Mouse (Mus musculus) neural tube, embryonic 14.5 days (tissue): ENCODE measurements around the gene Srpk3. TPM values are rescaled to one million over a fixed set of nuclear protein-coding genes. Genes with fewer than 3 reads are reported as not detected.

Experiments used
- ATAC-seq: fragments of 200-750 bp; cut with Nextera tagmentation; 2 replicates; pipeline ENCODE4 v1.8.0; 2017; ENCODE audit warnings: low read depth, mild to moderate bottlenecking, moderate TSS enrichment, moderate library complexity
- H3K27ac ChIP-seq: fragments of 300-500 bp; sonication (generic); 2 replicates; pipeline ENCODE4 v1.5.1; 2014; ENCODE audit warnings: low read depth, mild to moderate bottlenecking, control low read depth, low read length, moderate library complexity, mixed read lengths
- H3K27me3 ChIP-seq: fragments of 300-500 bp; sonication (generic); 2 replicates; pipeline ENCODE4 v1.6.1; 2014; ENCODE audit warnings: low read length; ENCODE audit not compliant: control insufficient read depth, insufficient read depth
- H3K36me3 ChIP-seq: fragments of 300-500 bp; sonication (generic); 2 replicates; pipeline ENCODE4 v1.6.1; 2014; ENCODE audit warnings: low read length, mixed read lengths; ENCODE audit not compliant: control insufficient read depth, insufficient read depth
- H3K4me1 ChIP-seq: fragments of 300-500 bp; sonication (generic); 2 replicates; pipeline ENCODE4 v1.6.1; 2014; ENCODE audit warnings: low read length; ENCODE audit not compliant: control insufficient read depth, insufficient read depth
- H3K4me2 ChIP-seq: fragments of 300-500 bp; sonication (generic); 2 replicates; pipeline ENCODE4 v1.6.1; 2014; ENCODE audit warnings: mild to moderate bottlenecking, low read depth, low read length, control low read depth
- H3K4me3 ChIP-seq: fragments of 300-500 bp; sonication (generic); 2 replicates; pipeline ENCODE4 v1.5.1; 2014; ENCODE audit warnings: low read depth, low read length, control low read depth, mixed read lengths
- H3K9ac ChIP-seq: fragments of 300-500 bp; sonication (generic); replicated peaks from 2 replicates; pipeline ENCODE4 v1.6.1; 2014; ENCODE audit warnings: low read depth, mild to moderate bottlenecking, control low read depth, low read length, mixed read lengths
- H3K9me3 ChIP-seq: fragments of 300-500 bp; sonication (generic); 2 replicates; pipeline ENCODE4 v1.6.1; 2016; ENCODE audit warnings: low read length; ENCODE audit not compliant: control insufficient read depth
- WGBS: fragments of 180-500 bp; shearing (Covaris S2); extraction: QIAGEN DNeasy Blood & Tissue Kit; methylation state at CpG from one replicate; pipeline ENCODE4 v1.1.7; 2014; 5-methylcytosine and 5-hydroxymethylcytosine counted together
- polyA plus RNA-seq: library from polyadenylated mRNA; unstranded; fragments of >200 nt; fragmentation: Nextera tagmentation; extraction: Ambion mirVana; gene quantifications from 2 replicates; pipeline ENCODE4 v1.2.1, GENCODE M21; 2014

The Srpk3 gene
- polyA plus RNA-seq, 1 experiment from 2014 or later, result 2.4 TPM

- 100% methylated on average over 1 of the region's 1 CpGs for WGBS
- no peak overlapping the region for H3K4me3 ChIP-seq
- no peak overlapping the region for H3K9ac ChIP-seq
Measured at GRCm38 (mm10) chrX:73788501-73788900, 14.3 kb downstream of the Srpk3 start.

GRCm38 (mm10) chrX:73793039-73793438, 18.8 kb downstream of the Srpk3 start:
- Histone ChIP-seq H3K36me3 (no peaks in the 10 kb centered on the region), H3K27ac (no peak overlapping the region), H3K9me3 (no peaks in the 10 kb centered on the region), H3K4me2 (no peak overlapping the region), H3K27me3 (no peaks in the 10 kb centered on the region), H3K9ac (no peak overlapping the region), H3K4me3 (no peak overlapping the region), H3K4me1 (no peaks in the 10 kb centered on the region)
- no peak for ATAC-seq

More at GRCm38 (mm10) chrX:73788501-73788900, 14.3 kb downstream of the Srpk3 start:
- Histone ChIP-seq H3K9me3 (no peaks in the 10 kb centered on the region), H3K27me3 (no peaks in the 10 kb centered on the region), H3K36me3 (no peaks in the 10 kb centered on the region), H3K27ac (no peak overlapping the region), H3K4me2 (peak overlapping the region; percentile 60), H3K4me1 (peaks cover 8% of the 10 kb centered on the region; the same call in 1 of the 2 replicates)
- ATAC-seq, result no peak

- 11% methylated on average over 1 of the region's 1 CpGs for WGBS
- Histone ChIP-seq H3K27me3 (no peaks in the 10 kb centered on the region), H3K9me3 (no peaks in the 10 kb centered on the region), H3K36me3 (no peaks in the 10 kb centered on the region), H3K9ac (no peak overlapping the region), H3K4me3 (no peak overlapping the region), H3K4me1 (no peaks in the 10 kb centered on the region), H3K27ac (no peak overlapping the region), H3K4me2 (no peak overlapping the region)
- no peak for ATAC-seq
Measured at GRCm38 (mm10) chrX:73793505-73793904, 19.3 kb downstream of the Srpk3 start.

GRCm38 (mm10) chrX:73797511-73797910, 23.3 kb downstream of the Srpk3 start:
- H3K36me3 ChIP-seq, result no peaks in the 10 kb centered on the region
- 96% methylated on average over 2 of the region's 2 CpGs for WGBS
- no peak overlapping the region for H3K27ac ChIP-seq
- no peak overlapping the region for H3K4me2 ChIP-seq
- no peak overlapping the region for H3K9ac ChIP-seq
- no peak overlapping the region for H3K4me3 ChIP-seq
- ATAC-seq, result no peak
- no peaks in the 10 kb centered on the region for H3K4me1 ChIP-seq
- H3K9me3 ChIP-seq, result no peaks in the 10 kb centered on the region
- H3K27me3 ChIP-seq, result no peaks in the 10 kb centered on the region

GRCm38 (mm10) chrX:73798502-73798901, 24.3 kb downstream of the Srpk3 start:
- Histone ChIP-seq H3K4me1 (no peaks in the 10 kb centered on the region), H3K9ac (no peak overlapping the region), H3K27ac (no peak overlapping the region), H3K27me3 (no peaks in the 10 kb centered on the region), H3K36me3 (no peaks in the 10 kb centered on the region), H3K4me2 (no peak overlapping the region), H3K9me3 (no peaks in the 10 kb centered on the region), H3K4me3 (no peak overlapping the region)
- no peak; the same call in 1 of the 2 replicates for ATAC-seq
- WGBS, result 35% methylated on average over 9 of the region's 9 CpGs

- H3K9ac ChIP-seq, result no peak overlapping the region
- H3K27me3 ChIP-seq, result no peaks in the 10 kb centered on the region
- no peaks in the 10 kb centered on the region for H3K9me3 ChIP-seq
- H3K36me3 ChIP-seq, result no peaks in the 10 kb centered on the region
- H3K4me3 ChIP-seq, result no peak overlapping the region
- ATAC-seq, result 0 out of 2 replicates have a peak, but pooled peaks have one; percentile 44
- WGBS, result 56% methylated on average over 1 of the region's 1 CpGs
- no peak overlapping the region for H3K27ac ChIP-seq
- no peaks in the 10 kb centered on the region for H3K4me1 ChIP-seq
- H3K4me2 ChIP-seq, result no peak overlapping the region
Measured at GRCm38 (mm10) chrX:73805814-73806213, 31.6 kb downstream of the Srpk3 start.

- H3K4me3 ChIP-seq, result peak overlapping the region; percentile 11
- no peaks in the 10 kb centered on the region for H3K4me1 ChIP-seq
- no peaks in the 10 kb centered on the region for H3K36me3 ChIP-seq
- WGBS, result 17% methylated on average over 11 of the region's 14 CpGs
- peak overlapping the region; percentile 27 for H3K4me2 ChIP-seq
- no peaks in the 10 kb centered on the region for H3K9me3 ChIP-seq
- ATAC-seq, result peak; percentile 93
- peak overlapping the region; percentile 58 for H3K27ac ChIP-seq
- H3K27me3 ChIP-seq, result no peaks in the 10 kb centered on the region
- peak overlapping the region; percentile 25; the same call in 1 of the 2 replicates for H3K9ac ChIP-seq
Measured at GRCm38 (mm10) chrX:73815072-73815471, 40.9 kb downstream of the Srpk3 start.

- WGBS, result 60% methylated on average over 3 of the region's 3 CpGs
Measured at GRCm38 (mm10) chrX:73816596-73817314, 42.5 kb downstream of the Srpk3 start.

GRCm38 (mm10) chrX:73823747-73824146, 49.5 kb downstream of the Srpk3 start:
- peak; percentile 28 for ATAC-seq
- H3K9ac ChIP-seq, result peak overlapping the region; percentile 81
- H3K27ac ChIP-seq, result no peak overlapping the region
- peak overlapping the region; percentile 55 for H3K4me3 ChIP-seq
- no peaks in the 10 kb centered on the region for H3K36me3 ChIP-seq
- peak overlapping the region; percentile 58 for H3K4me2 ChIP-seq
- 0 out of 2 replicates have a peak, but pooled peaks cover 3% of the 10 kb centered on the region for H3K4me1 ChIP-seq
- H3K27me3 ChIP-seq, result no peaks in the 10 kb centered on the region
- H3K9me3 ChIP-seq, result no peaks in the 10 kb centered on the region
- 19% methylated on average over 17 of the region's 17 CpGs for WGBS

More at GRCm38 (mm10) chrX:73816596-73817314, 42.5 kb downstream of the Srpk3 start:
- Histone ChIP-seq H3K27me3 (no peaks in the 10 kb centered on the region), H3K27ac (no peak overlapping the region), H3K9ac (no peak overlapping the region), H3K36me3 (no peaks in the 10 kb centered on the region), H3K4me2 (no peak overlapping the region), H3K9me3 (no peaks in the 10 kb centered on the region), H3K4me3 (no peak overlapping the region), H3K4me1 (0 out of 2 replicates have a peak, but pooled peaks cover 2% of the 10 kb centered on the region)
- no peak for ATAC-seq
